In genomic region chr5:144514738-144515137, GRCm38 (mm10) we compare ENCODE assay signal across 10 mouse cellular contexts. TPM values are rescaled to one million over a fixed set of nuclear protein-coding genes. Genes with fewer than 3 reads are reported as not detected.
A peak's percentile ranks its signal among the peaks of the same experiment; 100 is the strongest.
DNase-seq lines count a peak whose midpoint lies in the region; ATAC-seq and TF ChIP-seq lines count a peak whose summit lies in the region.
"Had no signal": no experiment of that assay in that cellular context is flagged by ENCODE, and none has a peak within 500 bp of the region (broad histone marks: within the 10 kb centered on the region; RNA-seq: fewer than 3 reads in every experiment).

No protein-coding gene starts in this region.

- H3K4me3 ChIP-seq in kidney, postnatal 0 days (replicated peaks; ENCODE audit: low read depth, low read length) = no peak overlapping the region
- no peak overlapping the region for H3K4me3 ChIP-seq in ES-E14 (ENCODE audit: insufficient read depth in 1 of 2, low read depth in 1 of 2, low read length in 2 of 2, poor library complexity in 1 of 2, severe bottlenecking in 1 of 2)
- no peak overlapping the region for H3K4me3 ChIP-seq in limb, embryonic 10.5 days
- H3K4me3 ChIP-seq: megakaryocyte, embryonic 14.5 days had no signal

- no peaks in the 10 kb centered on the region for H3K27me3 ChIP-seq in kidney, postnatal 0 days (ENCODE audit: insufficient read depth, low read length)
- H3K27me3 ChIP-seq in limb, embryonic 10.5 days (ENCODE audit: low read depth, poor library complexity, severe bottlenecking) = no peaks in the 10 kb centered on the region
- H3K27me3 ChIP-seq: megakaryocyte, embryonic 14.5 days had no signal

- in situ Hi-C loops in ES-E14 (cut with MboI; ENCODE audit: low sequenced_read_pairs in 2 of 2, unreplicated experiment in 2 of 2) = no loop called here

- no peaks in the 10 kb centered on the region for H3K9me3 ChIP-seq in kidney, postnatal 0 days (replicated peaks; ENCODE audit: low read length)
- H3K9me3 ChIP-seq in ES-E14 (ENCODE audit: control insufficient read depth, insufficient read depth, low read depth, low read length) = no peaks in the 10 kb centered on the region
- no peaks in the 10 kb centered on the region for H3K9me3 ChIP-seq in limb, embryonic 10.5 days (replicated peaks)

- WGBS in kidney, postnatal 0 days = 65% methylated on average over 6 of the region's 6 CpGs
- 68% methylated on average over 6 of the region's 6 CpGs for WGBS in limb, embryonic 10.5 days

- TF ChIP-seq CTCF in kidney, postnatal 0 days (IDR thresholded peaks at IDR 0.05; ENCODE audit: low read depth) = peak; percentile 50

- ATAC-seq in kidney, postnatal 0 days (replicated peaks; ENCODE audit: low FRiP score, low read depth) = no peak

- no peaks in the 10 kb centered on the region for H3K36me3 ChIP-seq in kidney, postnatal 0 days (ENCODE audit: insufficient read depth, low read length)
- H3K36me3 ChIP-seq in ES-E14 (ENCODE audit: control insufficient read depth, insufficient read depth, low read length, poor library complexity, severe bottlenecking) = no peaks in the 10 kb centered on the region
- H3K36me3 ChIP-seq in limb, embryonic 10.5 days = no peaks in the 10 kb centered on the region

- intact Hi-C loops in heart, postnatal 36 days (cut with DNase I) = no loop called here

- no peak overlapping the region for H3K9ac ChIP-seq in kidney, postnatal 0 days (ENCODE audit: low read depth, low read length)
- no peak overlapping the region for H3K9ac ChIP-seq in ES-E14 (ENCODE audit: insufficient read depth, low read depth, low read length, poor library complexity, severe bottlenecking)

- H3K4me2 ChIP-seq in kidney, postnatal 0 days (ENCODE audit: low read length) = no peak overlapping the region

- H3K4me1 ChIP-seq in kidney, postnatal 0 days (replicated peaks; ENCODE audit: insufficient read depth, low read length) = no peaks in the 10 kb centered on the region
- peaks cover 0 to 12% of the 10 kb centered on the region in 2 experiments; a peak in 1 of 4 replicates for H3K4me1 ChIP-seq in ES-E14 (ENCODE audit: control insufficient read depth in 2 of 2, insufficient read depth in 2 of 2, low read length in 2 of 2, poor library complexity in 1 of 2)
- H3K4me1 ChIP-seq in limb, embryonic 10.5 days = no peaks in the 10 kb centered on the region
- H3K4me1 ChIP-seq: megakaryocyte, embryonic 14.5 days had no signal

- no peak for DNase-seq in kidney, postnatal 0 days (ENCODE audit: low spot score)
- no peak for DNase-seq in kidney, adult 11 months
- peak; percentile 56 for DNase-seq in A20 (ENCODE audit: low read depth, low spot score)
- peak; percentile 65 for DNase-seq in ES-E14 (ENCODE audit: low read depth, low spot score)
- DNase-seq in limb, embryonic 10.5 days (ENCODE audit: low spot score) = peak; percentile 36
- no peak for DNase-seq in urinary bladder, adult 18-20 months (ENCODE audit: low spot score in 2 of 2)
- no peak for DNase-seq in heart, postnatal 36 days
- DNase-seq: gastrocnemius, postnatal 36 days; thymus, postnatal 25 days had no signal

- no peak overlapping the region for H3K27ac ChIP-seq in kidney, postnatal 0 days
- H3K27ac ChIP-seq in ES-E14 (ENCODE audit: insufficient read depth, low read depth, low read length, poor library complexity, severe bottlenecking) = no peak overlapping the region
- H3K27ac ChIP-seq in limb, embryonic 10.5 days = no peak overlapping the region

TF ChIP-seq in ES-E14, 5 proteins besides CTCF, POLR2A, EP300 and RAD21:
- no peak for TF ChIP-seq HCFC1 (IDR thresholded peaks at IDR 0.05; ENCODE audit: borderline replicate concordance, insufficient read depth, low read length)
- TF ChIP-seq MAFK (IDR thresholded peaks at IDR 0.05; ENCODE audit: insufficient read depth, low read depth, low read length) = no peak
- peak; percentile 54; the same call in 1 of the 2 replicates for TF ChIP-seq ZNF384 (IDR thresholded peaks at IDR 0.05; ENCODE audit: low read depth, low read length)
- peak; percentile 68; the same call in 1 of the 2 replicates for TF ChIP-seq ZC3H11A (IDR thresholded peaks at IDR 0.05; ENCODE audit: borderline replicate concordance, low read depth, low read length)
- TF ChIP-seq CHD2 (IDR thresholded peaks at IDR 0.05; ENCODE audit: low read depth, low read length) = no peak

RNA-seq across cellular contexts. Expression of gene Nptx2, which starts 31.0 kb away (rescaled TPM):
- polyA plus RNA-seq in kidney, postnatal 0 days (2015; fragmentation: Nextera tagmentation; extraction: Ambion mirVana) = 0.96 and 1.2 TPM in 2 replicates
- 58.9 and 80.8 TPM in 2 replicates for total RNA-seq in ES-E14 (2012; rRNA removed)
- polyA plus RNA-seq in limb, embryonic 10.5 days (2016; fragmentation: Nextera tagmentation; extraction: Ambion mirVana) = 0.34 and 1.4 TPM in 2 replicates
- under 1 TPM; 0.11 to 0.14 TPM for total RNA-seq in heart, postnatal 36 days (2021)
- total RNA-seq: gastrocnemius, postnatal 36 days had no signal

Comparison
In these comparisons a context has a peak if more than half of its experiments do, and no peak if none do; other contexts are left out.
1. DNase-seq: peak in A20 (single experiment), ES-E14 (single experiment) and limb, embryonic 10.5 days (single experiment); none in kidney, postnatal 0 days (single experiment), kidney, adult 11 months (single experiment), urinary bladder, adult 18-20 months (0 of 2) and heart, postnatal 36 days (0 of 2).
2. RNA of gene Nptx2, which starts 31.0 kb away (total RNA-seq): 58.9 to 80.8 TPM in ES-E14; 0.11 to 0.14 TPM in heart, postnatal 36 days; every median in the first group is over 10 times any median in the second.